Mouse (Mus musculus) CH12.LX (cell line): ENCODE data around the gene Ppil3.

Source experiments
- HCFC1 ChIP-seq: IDR thresholded peaks from 2 replicates; pipeline ENCODE4 v1.6.1; 2012; ENCODE audit warnings: low read depth, mild to moderate bottlenecking, inconsistent platforms, low read length, improper control_type of control experiment
- MAFK ChIP-seq: IDR thresholded peaks from 2 replicates; pipeline ENCODE4 v1.6.1; 2011; ENCODE audit warnings: low read length, improper control_type of control experiment; ENCODE audit not compliant: insufficient replicate concordance

DNA sequence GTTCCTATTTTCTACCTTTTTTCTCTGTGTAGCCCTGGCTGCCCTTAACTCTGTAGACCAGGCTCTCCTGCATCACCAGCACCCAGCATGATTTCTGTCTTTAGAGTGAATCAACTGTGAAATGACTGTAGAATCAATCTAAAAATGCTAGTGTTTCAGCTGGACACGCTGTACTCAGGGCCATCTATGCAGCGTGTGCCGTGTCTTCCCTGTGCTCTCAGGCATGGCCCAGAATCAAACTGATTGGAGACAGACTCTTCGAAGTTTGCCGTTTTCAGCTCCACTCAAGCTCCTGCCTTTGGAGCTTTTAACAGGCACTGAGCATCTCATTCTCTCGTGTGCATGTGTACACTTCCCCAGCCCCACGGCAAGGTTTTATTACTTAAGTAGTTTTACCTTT lies 34.5 kb downstream of the Ppil3 start:
- TF ChIP-seq HCFC1 (no peak), MAFK (no peak)
